Mouse (Mus musculus) midbrain, embryonic 14.5 days (tissue): ENCODE results near the gene Aff4. TPM values are rescaled to one million over a fixed set of nuclear protein-coding genes. Genes with fewer than 3 reads are reported as not detected.
"Not testable (repeated sequence)": the region's sequence is repeated elsewhere in the genome, so short reads cannot be mapped to it uniquely, and the experiment has no call there.

Experiments
- ATAC-seq: fragments of 200-750 bp; cut with Nextera tagmentation; 2 replicates; pipeline ENCODE4 v1.8.0; 2017; ENCODE audit warnings: moderate number of reproducible peaks, moderate library complexity; ENCODE audit not compliant: low FRiP score, low TSS enrichment
- DNase-seq: peaks from one replicate; pipeline ENCODE4 v3.0.0-alpha.2; 2015
- H3K27ac ChIP-seq: fragments of 300-500 bp; sonication (generic); replicated peaks from 2 replicates; pipeline ENCODE4 v1.5.1; 2014; ENCODE audit warnings: mild to moderate bottlenecking, low read depth, low read length, moderate library complexity
- H3K27me3 ChIP-seq: fragments of 300-500 bp; sonication (generic); 2 replicates; pipeline ENCODE4 v1.6.1; 2014; ENCODE audit warnings: low read length, control low read depth, mixed read lengths; ENCODE audit not compliant: control insufficient read depth, insufficient read depth
- H3K36me3 ChIP-seq: fragments of 300-500 bp; sonication (generic); 2 replicates; pipeline ENCODE4 v1.6.1; 2014; ENCODE audit warnings: low read length, control low read depth; ENCODE audit not compliant: control insufficient read depth, insufficient read depth
- H3K4me1 ChIP-seq: fragments of 300-500 bp; sonication (generic); 2 replicates; pipeline ENCODE4 v1.6.1; 2014; ENCODE audit warnings: mild to moderate bottlenecking, antibody characterized with exemption, low read length, control low read depth; ENCODE audit not compliant: control insufficient read depth, insufficient read depth
- H3K4me2 ChIP-seq: fragments of 300-500 bp; sonication (generic); 2 replicates; pipeline ENCODE4 v1.6.1; 2014; ENCODE audit warnings: mild to moderate bottlenecking, low read length, moderate library complexity
- H3K4me3 ChIP-seq: fragments of 300-500 bp; sonication (generic); replicated peaks from 2 replicates; pipeline ENCODE4 v1.5.1; 2014; ENCODE audit warnings: low read depth, low read length
- H3K9ac ChIP-seq: fragments of 300-500 bp; sonication (generic); replicated peaks from 2 replicates; pipeline ENCODE4 v1.6.1; 2014; ENCODE audit warnings: mild to moderate bottlenecking, low read length, moderate library complexity
- H3K9me3 ChIP-seq: fragments of 300-500 bp; sonication (generic); 2 replicates; pipeline ENCODE4 v1.6.1; 2016; ENCODE audit warnings: low read length, control low read depth, mixed read lengths; ENCODE audit not compliant: control insufficient read depth
- WGBS: fragments of 180-500 bp; shearing (Covaris S2); extraction: QIAGEN DNeasy Blood & Tissue Kit; methylation state at CpG from one replicate; pipeline ENCODE4 v1.1.7; 2014; 5-methylcytosine and 5-hydroxymethylcytosine counted together
- polyA plus RNA-seq: library from polyadenylated mRNA; unstranded; fragments of >200 nt; fragmentation: Nextera tagmentation; extraction: Ambion mirVana; gene quantifications from 2 replicates; pipeline ENCODE4 v1.2.1, GENCODE M21; 2014

Gene Aff4
- polyA plus RNA-seq, 1 experiment from 2014 or later = 105 TPM

DNA sequence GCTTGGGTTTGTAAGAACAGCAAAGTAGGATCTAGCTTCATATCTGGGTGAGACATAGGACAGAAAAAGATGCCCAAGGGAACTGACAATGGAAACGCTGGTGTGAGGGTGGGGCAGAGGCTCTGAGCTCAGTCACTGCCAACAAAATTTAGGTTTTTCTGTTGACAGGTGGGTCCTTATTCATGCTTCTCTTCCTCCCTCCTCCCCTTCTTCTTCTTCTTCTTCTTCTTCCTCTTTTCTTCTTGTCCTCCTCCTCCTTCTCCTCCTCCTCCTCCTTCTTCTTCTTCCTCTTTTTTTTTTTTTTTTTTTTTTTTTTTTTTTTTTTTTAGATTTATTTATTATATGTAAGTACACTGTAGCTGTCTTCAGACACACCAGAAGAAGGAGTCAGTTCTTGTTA, 37.8 kb upstream of the Aff4 start:
- H3K9ac ChIP-seq, H3K36me3 ChIP-seq, ATAC-seq, H3K4me2 ChIP-seq, H3K27me3 ChIP-seq, H3K4me1 ChIP-seq, H3K9me3 ChIP-seq, DNase-seq, H3K27ac ChIP-seq, H3K4me3 ChIP-seq: not testable (repeated sequence)
- WGBS = 89% methylated on average over 1 of the region's 1 CpGs

DNA sequence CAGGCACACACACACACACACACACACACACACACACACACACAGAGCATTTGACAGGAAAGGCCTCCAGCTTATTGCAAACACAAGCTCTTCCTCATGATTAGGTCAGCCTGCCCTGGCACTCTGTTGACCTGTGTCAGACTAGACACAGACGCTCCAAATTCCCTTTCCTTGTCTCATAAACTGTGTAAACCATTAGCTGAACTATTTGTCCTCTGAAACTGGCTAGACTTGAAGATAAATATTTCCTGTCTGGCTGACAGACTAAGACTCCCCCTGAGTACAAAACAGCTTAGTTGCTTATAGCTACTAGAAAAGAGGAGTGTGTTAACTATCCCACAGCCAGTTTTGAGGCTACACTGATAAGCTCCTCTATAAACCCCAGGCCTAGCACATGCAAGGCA, 35.9 kb upstream of the Aff4 start:
- no peak overlapping the region for H3K9ac ChIP-seq
- no peaks in the 10 kb centered on the region for H3K9me3 ChIP-seq
- WGBS = 78% methylated on average over 1 of the region's 1 CpGs
- no peaks in the 10 kb centered on the region for H3K36me3 ChIP-seq
- ATAC-seq (no peak), DNase-seq (no peak)
- no peaks in the 10 kb centered on the region for H3K4me1 ChIP-seq
- H3K27ac ChIP-seq = no peak overlapping the region
- H3K27me3 ChIP-seq = no peaks in the 10 kb centered on the region
- H3K4me3 ChIP-seq = no peak overlapping the region
- no peak overlapping the region for H3K4me2 ChIP-seq

DNA sequence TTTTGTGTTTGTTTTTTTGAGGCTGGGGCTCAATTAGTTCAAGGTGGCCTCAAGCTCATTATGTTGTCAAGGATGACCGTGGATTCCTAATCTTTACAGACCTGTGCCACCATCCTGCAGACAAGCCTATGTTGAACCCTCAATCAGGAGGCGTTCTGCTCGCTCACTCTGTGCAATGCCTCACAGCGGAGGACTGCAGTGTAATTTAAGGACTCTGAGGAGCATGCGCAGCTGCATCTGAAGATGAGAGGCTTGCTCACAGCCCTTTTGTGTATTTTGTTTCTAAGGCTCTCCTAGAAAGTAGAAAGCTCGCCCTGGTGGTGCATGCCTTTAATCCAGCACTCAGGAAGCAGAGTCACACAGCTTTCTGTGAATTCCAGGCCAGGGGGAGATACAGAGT, 33.6 kb upstream of the Aff4 start:
- ATAC-seq = no peak
- no peak overlapping the region for H3K4me2 ChIP-seq
- no peaks in the 10 kb centered on the region for H3K4me1 ChIP-seq
- no peaks in the 10 kb centered on the region for H3K36me3 ChIP-seq
- DNase-seq = peak; percentile 23
- H3K4me3 ChIP-seq = no peak overlapping the region
- no peak overlapping the region for H3K9ac ChIP-seq
- no peak overlapping the region for H3K27ac ChIP-seq
- no peaks in the 10 kb centered on the region for H3K27me3 ChIP-seq
- H3K9me3 ChIP-seq = no peaks in the 10 kb centered on the region
- 64% methylated on average over 6 of the region's 6 CpGs for WGBS

DNA sequence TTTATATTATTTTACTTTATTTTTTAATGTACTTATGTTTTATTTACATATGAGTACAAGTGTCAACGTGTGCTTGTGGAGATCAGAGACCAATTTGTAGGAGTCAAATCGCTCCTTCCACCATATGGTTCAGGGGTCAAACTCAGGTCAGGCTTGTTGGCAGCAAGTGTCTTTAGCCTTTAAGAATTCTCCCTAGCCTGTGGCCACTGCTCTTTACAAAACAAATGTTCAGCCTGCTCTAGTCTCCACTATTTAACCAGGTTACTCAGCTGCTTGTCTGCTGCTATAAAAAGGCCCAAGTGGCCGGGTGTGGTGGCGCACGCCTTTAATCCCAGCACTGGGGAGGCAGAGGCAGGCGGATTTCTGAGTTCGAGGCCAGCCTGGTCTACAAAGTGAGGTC, 32.6 kb upstream of the Aff4 start:
- Histone ChIP-seq H3K4me2 (no peak overlapping the region), H3K36me3 (no peaks in the 10 kb centered on the region), H3K4me3 (no peak overlapping the region), H3K27ac (no peak overlapping the region), H3K4me1 (no peaks in the 10 kb centered on the region), H3K27me3 (no peaks in the 10 kb centered on the region), H3K9ac (no peak overlapping the region), H3K9me3 (no peaks in the 10 kb centered on the region)
- 90% methylated on average over 7 of the region's 7 CpGs for WGBS
- no peak for ATAC-seq
- DNase-seq = no peak

DNA sequence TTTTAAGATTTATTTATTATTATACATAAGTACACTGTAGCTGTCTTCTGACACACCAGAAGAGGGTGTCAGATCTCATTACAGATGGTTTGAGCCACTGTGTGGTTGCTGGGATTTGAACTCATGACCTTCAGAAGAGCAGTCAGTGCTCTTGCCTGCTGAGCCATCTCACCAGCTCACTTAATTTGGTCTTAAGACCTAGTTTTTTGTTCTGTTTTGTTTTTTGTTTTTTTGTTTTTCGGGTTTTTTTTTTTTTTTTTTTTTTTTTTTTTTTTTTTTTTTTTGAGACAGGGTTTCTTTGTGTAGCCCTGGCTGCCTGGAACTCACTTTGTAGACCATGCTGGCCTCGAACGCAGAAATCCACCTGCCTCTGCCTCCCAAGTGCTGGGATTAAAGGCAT, 32.1 kb upstream of the Aff4 start:
- not testable (repeated sequence) for DNase-seq, H3K9ac ChIP-seq, H3K36me3 ChIP-seq, H3K4me1 ChIP-seq, ATAC-seq, H3K27me3 ChIP-seq, H3K4me3 ChIP-seq, H3K9me3 ChIP-seq, H3K27ac ChIP-seq, H3K4me2 ChIP-seq
- WGBS = 90% methylated on average over 3 of the region's 3 CpGs

DNA sequence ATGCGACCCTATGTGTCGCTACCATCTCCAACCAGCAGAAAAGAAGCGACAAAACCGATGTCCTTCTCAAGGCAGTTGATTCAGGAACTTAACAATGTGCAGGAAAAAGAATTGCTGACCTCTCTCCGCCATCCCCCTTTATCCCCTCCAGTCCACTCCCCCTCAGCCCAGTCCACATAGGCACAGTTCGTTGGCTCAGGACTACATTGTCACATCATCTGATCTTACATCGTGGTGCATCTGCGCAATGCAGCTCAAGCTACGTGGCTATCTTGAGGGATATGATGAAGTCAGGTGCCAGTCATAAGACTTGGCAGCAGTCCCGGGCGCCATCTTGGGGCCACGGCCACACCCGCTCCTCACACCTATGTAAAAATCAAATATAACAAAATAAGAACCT, 30.8 kb upstream of the Aff4 start:
- H3K27ac ChIP-seq, H3K27me3 ChIP-seq, DNase-seq, H3K9me3 ChIP-seq, ATAC-seq, H3K4me1 ChIP-seq, H3K36me3 ChIP-seq, H3K4me3 ChIP-seq, H3K4me2 ChIP-seq, H3K9ac ChIP-seq: not testable (repeated sequence)
- 94% methylated on average over 13 of the region's 13 CpGs for WGBS

DNA sequence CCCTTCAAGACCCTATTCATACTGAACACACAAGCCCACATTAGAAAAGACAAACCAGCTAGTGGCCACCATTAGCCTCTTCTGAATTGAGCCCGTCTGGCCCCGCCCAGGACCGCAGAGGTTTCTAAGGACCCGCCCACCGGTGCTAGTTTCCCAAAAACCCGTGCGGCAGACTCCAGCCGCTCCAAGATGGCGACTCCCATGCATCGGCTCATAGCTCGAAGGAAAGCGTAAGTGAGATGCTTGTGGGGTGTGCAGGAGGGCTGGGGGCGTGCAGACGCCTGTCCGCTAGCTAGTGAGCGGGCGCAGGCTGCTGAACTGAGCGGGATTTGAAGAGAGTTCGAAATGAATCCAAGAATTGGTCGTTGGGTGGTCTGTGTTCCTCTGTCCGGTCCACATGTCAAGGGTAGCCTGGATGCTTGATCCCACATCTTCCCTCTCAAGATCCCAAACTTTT, 26.1 kb upstream of the Aff4 start, which contains the start of gene Zcchc10:
Gene Zcchc10, plus strand, starts transcription at position 168 of the 457 bp plus-strand sequence.
- no peaks in the 10 kb centered on the region for H3K9me3 ChIP-seq
- H3K4me3 ChIP-seq = peak within 1 kb of the TSS; percentile 62
- peaks cover 8% of the 10 kb centered on the region; the same call in 1 of the 2 replicates for H3K4me1 ChIP-seq
- WGBS = under 1% methylated on average over 21 of the region's 21 CpGs
- H3K27me3 ChIP-seq = no peaks in the 10 kb centered on the region
- peak within 1 kb of the TSS; percentile 73 for H3K9ac ChIP-seq
- DNase-seq (peak; percentile 94), ATAC-seq (peak; percentile 89)
- peaks cover 25% of the 10 kb centered on the region for H3K36me3 ChIP-seq
- peak within 1 kb of the TSS; percentile 75 for H3K4me2 ChIP-seq
- H3K27ac ChIP-seq = peak within 1 kb of the TSS; percentile 49

DNA sequence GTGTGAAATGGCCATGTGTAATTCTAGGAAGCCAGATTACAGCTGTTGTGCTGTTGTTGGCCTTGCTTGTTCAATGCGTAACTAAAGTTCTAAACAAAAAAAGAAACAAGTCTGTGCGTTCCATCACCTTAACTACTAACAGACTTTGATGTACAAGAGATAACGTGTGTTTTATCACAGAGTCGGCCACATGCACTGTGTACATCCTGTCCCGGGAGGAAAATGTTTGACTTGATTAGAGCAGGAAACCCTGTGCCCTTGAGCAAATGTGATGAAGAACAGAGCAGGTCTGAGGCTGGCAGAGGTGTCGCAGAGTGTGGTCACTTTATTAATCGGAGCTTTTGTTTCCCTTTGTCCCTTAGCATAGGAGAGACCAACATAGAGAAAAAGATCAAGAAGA, 20.3 kb upstream of the Aff4 start:
- H3K36me3 ChIP-seq = peaks cover 60% of the 10 kb centered on the region
- WGBS = 94% methylated on average over 7 of the region's 7 CpGs
- no peak for ATAC-seq

DNA sequence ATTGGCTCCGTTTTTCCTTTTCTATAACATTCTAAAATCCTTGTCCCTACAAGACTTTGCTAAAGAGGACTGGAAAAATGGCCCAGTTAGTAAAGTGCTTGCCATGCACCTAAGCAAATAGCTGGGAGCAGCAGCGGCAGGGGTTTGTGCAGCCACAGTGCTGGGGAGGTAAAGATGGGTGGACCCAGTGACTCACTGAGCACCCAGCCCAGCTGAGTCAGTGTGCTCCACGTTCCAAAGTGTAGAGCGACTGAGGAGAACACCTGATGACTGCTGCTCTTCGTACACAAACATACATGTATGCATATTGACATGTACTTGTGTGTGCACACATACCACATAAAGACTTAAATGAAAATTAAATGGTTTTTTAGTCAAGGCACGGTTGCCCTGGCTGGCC, 19.5 kb upstream of the Aff4 start:
- Histone ChIP-seq H3K9ac (no peak overlapping the region), H3K27me3 (no peaks in the 10 kb centered on the region), H3K36me3 (peaks cover 60% of the 10 kb centered on the region), H3K9me3 (no peaks in the 10 kb centered on the region), H3K27ac (no peak overlapping the region), H3K4me3 (no peak overlapping the region), H3K4me2 (no peak overlapping the region), H3K4me1 (no peaks in the 10 kb centered on the region)
- 95% methylated on average over 6 of the region's 6 CpGs for WGBS
- no peak for DNase-seq
- ATAC-seq = no peak

More for the DNA sequence above, 20.3 kb upstream of the Aff4 start:
- Histone ChIP-seq H3K9me3 (no peaks in the 10 kb centered on the region), H3K4me3 (no peak overlapping the region), H3K4me1 (peaks cover 5% of the 10 kb centered on the region; the same call in 1 of the 2 replicates), H3K27ac (no peak overlapping the region), H3K4me2 (no peak overlapping the region), H3K27me3 (no peaks in the 10 kb centered on the region), H3K9ac (no peak overlapping the region)
- no peak for DNase-seq
